Mouse (Mus musculus) embryonic facial prominence, embryonic 12.5 days (tissue): ENCODE data around the gene Fbxl20. TPM values are rescaled to one million over a fixed set of nuclear protein-coding genes. Genes with fewer than 3 reads are reported as not detected.
A peak's percentile ranks its signal among the peaks of the same experiment; 100 is the strongest.

Experiments
- ATAC-seq: fragments of 200-750 bp; cut with Nextera tagmentation; 2 replicates; pipeline ENCODE4 v1.8.0; 2017; ENCODE audit not compliant: insufficient number of reproducible peaks, insufficient read depth, low FRiP score, low TSS enrichment
- H3K27ac ChIP-seq: fragments of 300-500 bp; sonication (generic); 2 replicates; pipeline ENCODE4 v1.5.1; 2016; ENCODE audit warnings: mild to moderate bottlenecking
- H3K27me3 ChIP-seq: fragments of 300-500 bp; sonication (generic); 2 replicates; pipeline ENCODE4 v1.6.1; 2016; ENCODE audit warnings: mild to moderate bottlenecking, moderate library complexity
- H3K36me3 ChIP-seq: fragments of 300-500 bp; sonication (generic); 2 replicates; pipeline ENCODE4 v1.6.1; 2016; ENCODE audit warnings: mild to moderate bottlenecking
- H3K4me1 ChIP-seq: fragments of 300-500 bp; sonication (generic); 2 replicates; pipeline ENCODE4 v1.6.1; 2016
- H3K4me2 ChIP-seq: fragments of 300-500 bp; sonication (generic); replicated peaks from 2 replicates; pipeline ENCODE4 v1.6.1; 2016; ENCODE audit warnings: mild to moderate bottlenecking, moderate library complexity
- H3K4me3 ChIP-seq: fragments of 300-500 bp; sonication (generic); 2 replicates; pipeline ENCODE4 v1.5.1; 2016; ENCODE audit warnings: mild to moderate bottlenecking
- H3K9ac ChIP-seq: fragments of 300-500 bp; sonication (generic); 2 replicates; pipeline ENCODE4 v1.6.1; 2016; ENCODE audit warnings: mild to moderate bottlenecking, moderate library complexity
- H3K9me3 ChIP-seq: fragments of 300-500 bp; sonication (generic); 2 replicates; pipeline ENCODE4 v1.6.1; 2016; ENCODE audit warnings: mild to moderate bottlenecking, moderate library complexity
- WGBS: fragments of 180-500 bp; shearing (Covaris S2); methylation state at CpG from one replicate; pipeline ENCODE4 v1.1.7; 2016; 5-methylcytosine and 5-hydroxymethylcytosine counted together
- polyA plus RNA-seq: library from polyadenylated mRNA; unstranded; fragments of >200 nt; fragmentation: Nextera tagmentation; extraction: Ambion mirVana; gene quantifications from 2 replicates; pipeline ENCODE4 v1.2.1, GENCODE M21; 2016

Gene Fbxl20
- polyA plus RNA-seq, 1 experiment from 2014 or later = 30.6 TPM

- Histone ChIP-seq H3K36me3 (no peaks in the 10 kb centered on the region), H3K27me3 (peaks cover 17% of the 10 kb centered on the region), H3K4me3 (no peak overlapping the region), H3K9me3 (no peaks in the 10 kb centered on the region), H3K9ac (no peak overlapping the region), H3K4me1 (no peaks in the 10 kb centered on the region), H3K27ac (no peak overlapping the region), H3K4me2 (no peak overlapping the region)
- no peak for ATAC-seq
- 80% methylated on average over 5 of the region's 5 CpGs for WGBS
Measured at GRCm38 (mm10) chr11:98057998-98058397, 92.2 kb downstream of the Fbxl20 start.

DNA sequence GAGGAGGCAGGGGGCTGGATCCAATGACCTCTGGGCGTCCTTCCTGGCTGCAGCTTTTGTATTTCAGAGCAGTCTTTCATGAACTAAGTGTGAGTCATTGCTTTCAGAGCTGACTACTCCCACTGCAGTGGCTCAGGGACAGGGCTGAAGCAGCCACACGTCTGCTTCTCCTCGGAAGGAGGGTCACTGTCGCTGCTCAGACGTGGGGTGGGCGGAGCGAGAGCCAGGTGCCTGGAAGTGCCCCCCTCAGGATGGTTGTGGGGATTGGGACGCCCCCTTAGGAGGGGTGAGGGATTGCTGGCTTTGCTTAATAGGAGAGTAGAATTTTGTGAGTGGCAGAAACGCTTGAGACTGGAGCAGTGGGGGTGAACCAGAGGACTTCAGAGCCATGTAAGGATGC, 92.7 kb downstream of the Fbxl20 start:
- H3K27ac ChIP-seq = no peak overlapping the region
- no peak for ATAC-seq
- H3K9me3 ChIP-seq = no peaks in the 10 kb centered on the region
- no peak overlapping the region for H3K4me2 ChIP-seq
- peaks cover 5% of the 10 kb centered on the region for H3K4me1 ChIP-seq
- H3K27me3 ChIP-seq = peaks cover 23% of the 10 kb centered on the region
- no peaks in the 10 kb centered on the region for H3K36me3 ChIP-seq
- H3K4me3 ChIP-seq = no peak overlapping the region
- WGBS = 30% methylated on average over 9 of the region's 9 CpGs
- no peak overlapping the region for H3K9ac ChIP-seq

DNA sequence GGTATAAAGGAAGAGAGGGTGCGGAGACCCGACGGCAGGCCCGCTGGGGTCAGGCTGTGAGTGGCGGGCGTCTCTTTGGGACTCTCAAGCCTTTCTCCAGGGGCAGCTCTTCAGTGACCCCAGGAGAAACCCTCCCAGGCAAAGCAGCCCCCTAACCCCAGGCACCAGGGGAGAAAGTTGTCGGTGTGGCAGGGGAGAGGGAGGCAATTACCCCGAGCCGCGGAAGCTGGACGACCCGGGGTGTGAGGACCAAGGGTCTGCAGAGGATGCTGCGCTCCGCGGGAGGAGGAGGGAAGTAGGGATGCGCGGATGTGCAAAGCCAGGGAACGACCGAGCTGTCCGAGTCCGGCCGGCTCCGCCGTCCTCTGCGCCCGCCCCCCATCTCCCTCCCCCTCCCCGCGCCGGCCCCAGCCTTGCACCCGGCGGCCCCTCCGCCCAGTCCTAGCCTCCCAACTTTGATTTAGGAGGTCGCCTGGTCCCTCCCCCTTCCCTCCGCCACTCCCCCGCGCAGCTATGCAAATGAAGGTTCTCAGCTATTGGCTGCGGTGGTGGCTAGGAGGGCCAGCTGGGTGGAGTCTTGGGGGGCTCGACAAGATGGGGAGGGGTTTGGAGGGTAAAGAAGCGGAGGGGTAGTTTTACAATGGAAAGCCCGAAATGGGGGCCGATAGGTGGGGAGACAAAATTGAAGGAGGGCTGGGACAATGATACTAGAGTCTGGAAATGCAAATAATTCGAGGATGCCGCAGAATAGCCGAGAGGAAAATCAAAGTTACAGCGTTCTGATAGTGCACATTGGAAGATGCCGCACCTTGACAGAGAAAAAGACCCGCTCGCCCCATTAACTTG, 97.0 kb downstream of the Fbxl20 start, which contains the start of gene Stac2:
TSS of gene Stac2 (minus strand) at position 474 of the 846 bp plus-strand sequence.
- peak within 1 kb of the TSS; percentile 44 for H3K4me3 ChIP-seq
- H3K27ac ChIP-seq = no peak within 1 kb of the TSS
- peak; percentile 86 for ATAC-seq
- 3% methylated on average over 43 of the region's 48 CpGs for WGBS
- H3K27me3 ChIP-seq = peaks cover 64% of the 10 kb centered on the region
- H3K4me2 ChIP-seq = peak within 1 kb of the TSS; percentile 76
- H3K4me1 ChIP-seq = peaks cover 21% of the 10 kb centered on the region
- H3K9ac ChIP-seq = peak within 1 kb of the TSS; percentile 25
- H3K9me3 ChIP-seq = no peaks in the 10 kb centered on the region
- H3K36me3 ChIP-seq = no peaks in the 10 kb centered on the region

DNA sequence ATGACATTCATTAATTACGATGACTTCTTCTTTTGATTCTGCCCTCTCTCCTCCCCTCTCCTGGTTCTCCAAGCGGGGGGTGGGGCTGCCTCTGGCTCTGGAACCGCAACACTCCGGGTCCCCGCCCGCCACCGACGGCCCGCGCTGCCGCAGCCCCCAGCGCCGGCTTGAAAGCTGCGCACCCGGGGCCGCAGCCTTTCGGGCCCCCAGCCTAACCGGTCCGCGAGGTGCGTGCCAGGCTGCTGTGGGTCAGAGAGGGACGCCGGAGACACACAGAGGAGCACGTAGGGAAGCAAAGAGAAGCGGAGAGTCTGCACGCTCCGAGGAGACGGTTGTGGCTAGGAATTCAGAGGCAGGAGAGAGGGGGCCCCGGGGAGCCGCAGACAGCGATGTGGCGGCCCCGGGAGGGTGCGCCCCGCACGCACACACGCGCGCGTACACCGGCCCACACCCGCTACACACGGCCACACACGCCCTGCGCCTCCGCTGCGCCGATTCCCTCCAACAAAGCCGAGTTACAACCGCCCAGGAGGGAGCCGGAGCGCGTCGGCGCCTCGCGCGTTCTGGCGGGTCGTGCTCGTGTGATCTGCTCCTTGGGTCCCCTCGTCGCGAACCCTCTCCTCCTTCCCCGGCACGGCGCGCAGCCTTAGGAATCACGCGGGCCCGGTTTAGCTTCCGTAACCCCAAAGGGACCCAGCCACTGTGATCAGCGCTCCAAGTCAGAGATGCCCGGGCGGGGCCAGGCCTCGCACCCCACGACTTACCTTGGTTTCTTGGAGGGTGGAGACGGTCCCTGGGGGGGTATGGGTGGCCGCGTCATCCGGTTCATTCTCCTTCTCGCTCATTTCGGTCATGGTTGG, 97.8 kb downstream of the Fbxl20 start:
- peak overlapping the region; percentile 76 for H3K4me2 ChIP-seq
- no peak for ATAC-seq
- no peaks in the 10 kb centered on the region for H3K36me3 ChIP-seq
- H3K4me1 ChIP-seq = peaks cover 21% of the 10 kb centered on the region
- H3K27me3 ChIP-seq = peaks cover 65% of the 10 kb centered on the region
- H3K9ac ChIP-seq = peak overlapping the region; percentile 25
- H3K4me3 ChIP-seq = peak overlapping the region; percentile 44
- H3K9me3 ChIP-seq = no peaks in the 10 kb centered on the region
- under 1% methylated on average over 83 of the region's 83 CpGs for WGBS
- H3K27ac ChIP-seq = no peak overlapping the region

DNA sequence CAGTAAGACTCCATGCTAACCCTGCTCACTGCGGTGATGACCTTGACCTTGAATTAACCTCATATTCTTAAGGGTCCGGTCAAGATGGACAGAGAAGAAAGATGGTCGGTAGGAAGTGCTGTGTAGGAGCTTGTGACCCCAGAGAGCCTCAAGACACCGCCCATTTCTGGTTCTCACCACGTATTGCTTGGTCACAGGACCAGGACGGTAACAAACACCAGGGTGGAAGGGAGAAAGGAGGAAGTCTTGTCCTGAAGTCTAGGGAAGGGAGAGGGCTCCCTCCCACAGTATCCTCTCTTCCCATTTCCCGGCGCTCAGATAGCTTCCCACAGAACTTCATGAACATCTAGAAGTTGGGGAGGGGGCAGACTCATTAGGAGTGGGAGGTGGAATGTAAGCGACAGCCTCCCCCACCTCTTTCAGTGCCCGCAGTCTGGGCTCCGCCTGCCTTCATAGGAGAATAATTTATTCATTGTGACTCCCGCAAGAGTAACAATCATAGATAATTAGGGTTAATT, 98.5 kb downstream of the Fbxl20 start:
- ATAC-seq = no peak
- Histone ChIP-seq H3K4me3 (peak overlapping the region; percentile 44), H3K27me3 (peaks cover 65% of the 10 kb centered on the region), H3K4me1 (peaks cover 21% of the 10 kb centered on the region), H3K4me2 (peak overlapping the region; percentile 76), H3K36me3 (no peaks in the 10 kb centered on the region), H3K9me3 (no peaks in the 10 kb centered on the region), H3K9ac (no peak overlapping the region), H3K27ac (no peak overlapping the region)
- 6% methylated on average over 12 of the region's 12 CpGs for WGBS

- Histone ChIP-seq H3K4me3 (no peak overlapping the region), H3K4me2 (no peak overlapping the region), H3K27ac (no peak overlapping the region), H3K27me3 (peaks cover 65% of the 10 kb centered on the region), H3K9ac (no peak overlapping the region), H3K36me3 (no peaks in the 10 kb centered on the region), H3K9me3 (no peaks in the 10 kb centered on the region), H3K4me1 (peaks cover 21% of the 10 kb centered on the region)
- WGBS = 36% methylated on average over 2 of the region's 2 CpGs
- no peak for ATAC-seq
Measured at GRCm38 (mm10) chr11:98050940-98051339, 99.3 kb downstream of the Fbxl20 start.

- Histone ChIP-seq H3K9me3 (no peaks in the 10 kb centered on the region), H3K4me1 (peaks cover 21% of the 10 kb centered on the region), H3K27me3 (peaks cover 60% of the 10 kb centered on the region), H3K4me2 (no peak overlapping the region), H3K36me3 (no peaks in the 10 kb centered on the region), H3K4me3 (no peak overlapping the region), H3K27ac (no peak overlapping the region), H3K9ac (no peak overlapping the region)
- WGBS = 32% methylated on average over 2 of the region's 2 CpGs
- no peak for ATAC-seq
Measured at GRCm38 (mm10) chr11:98050520-98050815, 99.7 kb downstream of the Fbxl20 start.

DNA sequence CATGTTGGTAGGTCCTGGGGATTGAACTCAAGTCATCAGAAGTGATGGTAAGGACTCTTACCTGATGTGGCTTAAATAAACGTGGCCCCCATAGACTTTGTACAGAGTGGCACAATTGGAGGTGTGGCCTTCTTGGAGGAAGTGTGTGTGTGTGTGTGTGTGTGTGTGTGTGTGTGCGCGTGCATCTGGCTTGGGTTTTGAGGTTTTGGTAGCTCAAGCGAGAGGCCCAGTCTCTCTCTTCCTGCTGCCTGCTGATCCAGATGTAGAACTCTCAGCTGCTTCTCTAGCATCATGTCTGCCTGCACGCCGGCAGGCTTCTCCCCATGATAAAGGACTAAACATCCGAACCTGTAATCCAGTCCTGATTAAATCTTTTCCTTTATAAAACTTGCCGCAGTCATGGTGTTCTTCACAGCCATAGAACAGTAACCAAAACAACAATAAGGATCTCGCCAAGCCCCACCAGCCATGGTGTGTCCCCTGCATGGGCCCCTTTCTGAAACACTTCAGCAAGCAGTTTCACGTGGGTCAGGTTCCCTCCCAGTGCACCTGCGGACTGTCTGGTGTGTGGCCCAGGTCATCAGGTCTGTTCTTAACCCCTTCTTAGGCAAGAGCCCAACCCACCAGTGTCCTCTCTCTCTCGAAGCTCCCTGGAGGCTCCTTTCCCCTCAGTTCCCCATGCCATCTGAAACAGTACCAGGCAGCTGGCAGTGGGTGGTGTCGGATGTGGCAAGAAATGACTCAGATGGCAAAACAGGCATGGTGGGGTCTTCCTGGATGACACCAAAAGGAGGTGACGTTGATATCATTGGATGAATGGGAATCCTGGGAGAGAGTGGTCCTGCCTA, 100.3 kb downstream of the Fbxl20 start:
- Histone ChIP-seq H3K4me3 (no peak overlapping the region), H3K9ac (no peak overlapping the region), H3K4me1 (peaks cover 21% of the 10 kb centered on the region), H3K9me3 (no peaks in the 10 kb centered on the region), H3K36me3 (no peaks in the 10 kb centered on the region), H3K4me2 (no peak overlapping the region), H3K27me3 (peaks cover 55% of the 10 kb centered on the region), H3K27ac (no peak overlapping the region)
- 67% methylated on average over 14 of the region's 14 CpGs for WGBS
- ATAC-seq = no peak

- no peak overlapping the region for H3K9ac ChIP-seq
Measured at GRCm38 (mm10) chr11:98047745-98048144, 102.5 kb downstream of the Fbxl20 start.

GRCm38 (mm10) chr11:98046466-98046865, 103.7 kb downstream of the Fbxl20 start:
- WGBS = 67% methylated on average over 1 of the region's 1 CpGs
- Histone ChIP-seq H3K9ac (no peak overlapping the region), H3K9me3 (no peaks in the 10 kb centered on the region), H3K4me3 (no peak overlapping the region), H3K4me2 (no peak overlapping the region), H3K27me3 (peaks cover 38% of the 10 kb centered on the region), H3K36me3 (no peaks in the 10 kb centered on the region), H3K27ac (no peak overlapping the region), H3K4me1 (peaks cover 6% of the 10 kb centered on the region)
- ATAC-seq = no peak

More at GRCm38 (mm10) chr11:98047745-98048144, 102.5 kb downstream of the Fbxl20 start:
- Histone ChIP-seq H3K27ac (no peak overlapping the region), H3K4me3 (no peak overlapping the region), H3K9me3 (no peaks in the 10 kb centered on the region), H3K4me2 (no peak overlapping the region), H3K27me3 (peaks cover 51% of the 10 kb centered on the region), H3K36me3 (no peaks in the 10 kb centered on the region), H3K4me1 (peaks cover 19% of the 10 kb centered on the region)
- 69% methylated on average over 4 of the region's 4 CpGs for WGBS
- no peak for ATAC-seq

GRCm38 (mm10) chr11:98045596-98045995, 104.6 kb downstream of the Fbxl20 start:
- Histone ChIP-seq H3K4me3 (no peak overlapping the region), H3K27ac (no peak overlapping the region), H3K9me3 (no peaks in the 10 kb centered on the region), H3K4me2 (no peak overlapping the region), H3K9ac (no peak overlapping the region), H3K27me3 (peaks cover 30% of the 10 kb centered on the region), H3K36me3 (no peaks in the 10 kb centered on the region), H3K4me1 (no peaks in the 10 kb centered on the region)
- WGBS = 70% methylated on average over 4 of the region's 4 CpGs
- no peak for ATAC-seq
